Mouse (Mus musculus) ES-Bruce4 (cell line): ENCODE data around the gene Saa4.

Source experiments
- CTCF ChIP-seq: IDR thresholded peaks from one replicate; pipeline ENCODE4 v1.8.1; 2011; ENCODE audit warnings: low read depth, low read length
- EP300 ChIP-seq: IDR thresholded peaks from 2 replicates; pipeline ENCODE4 v1.6.1; 2011; ENCODE audit warnings: low read depth, low read length; ENCODE audit not compliant: insufficient read depth
- POLR2A ChIP-seq: IDR thresholded peaks from one replicate; pipeline ENCODE4 v1.8.1; 2011; ENCODE audit warnings: low read length; ENCODE audit not compliant: insufficient read depth

GRCm38 (mm10) chr7:46738561-46739460, 6.4 kb upstream of the Saa4 start:
- no peak for TF ChIP-seq POLR2A
- no peak for TF ChIP-seq CTCF
- no peak for TF ChIP-seq EP300
